Mouse (Mus musculus) lung, postnatal 10 days (tissue): ENCODE measurements around the gene Ubap1l.
A peak's percentile ranks its signal among the peaks of the same experiment; 100 is the strongest.

Source experiments
- DNase-seq: peaks from one replicate; pipeline ENCODE4 v3.0.0; 2021

Gene Ubap1l

GRCm38 (mm10) chr9:65374468-65375162 lies 13.8 kb downstream of the Ubap1l start:
- DNase-seq, result no peak

GRCm38 (mm10) chr9:65375163-65375934 lies 14.5 kb downstream of the Ubap1l start:
- DNase-seq, result peak; percentile 53

- DNase-seq, result peak; percentile 50
Measured at GRCm38 (mm10) chr9:65381017-65381590, 20.3 kb downstream of the Ubap1l start.

GRCm38 (mm10) chr9:65382031-65382750 lies 21.4 kb downstream of the Ubap1l start:
- no peak for DNase-seq

- no peak for DNase-seq
Measured at GRCm38 (mm10) chr9:65382751-65383097, 21.9 kb downstream of the Ubap1l start.

GRCm38 (mm10) chr9:65384276-65384675 lies 23.4 kb downstream of the Ubap1l start:
- peak; percentile 75 for DNase-seq

GRCm38 (mm10) chr9:65386373-65387140 lies 25.7 kb downstream of the Ubap1l start:
- DNase-seq, result peak; percentile 82

- DNase-seq, result no peak
Measured at GRCm38 (mm10) chr9:65390752-65391612, 30.1 kb downstream of the Ubap1l start.

- DNase-seq, result no peak
Measured at GRCm38 (mm10) chr9:65391613-65391964, 30.7 kb downstream of the Ubap1l start, which contains the start of gene Kbtbd13. TSS of gene Kbtbd13 (minus strand) at chr9:65391652.

GRCm38 (mm10) chr9:65392638-65393364 lies 32.0 kb downstream of the Ubap1l start:
- peak; percentile 84 for DNase-seq

- DNase-seq, result peak; percentile 55
Measured at GRCm38 (mm10) chr9:65393606-65394005, 32.8 kb downstream of the Ubap1l start.

- peak; percentile 48 for DNase-seq
Measured at GRCm38 (mm10) chr9:65394360-65394759, 33.5 kb downstream of the Ubap1l start.

GRCm38 (mm10) chr9:65398279-65398678 lies 37.4 kb downstream of the Ubap1l start, which contains the start of gene Rasl12:
TSS of gene Rasl12 (plus strand) at chr9:65398506.
- peak; percentile 92 for DNase-seq

GRCm38 (mm10) chr9:65399934-65400333 lies 39.1 kb downstream of the Ubap1l start:
- DNase-seq, result peak; percentile 54

- peak; percentile 94 for DNase-seq
Measured at GRCm38 (mm10) chr9:65404331-65405183, 43.7 kb downstream of the Ubap1l start.

GRCm38 (mm10) chr9:65405184-65405449 lies 44.3 kb downstream of the Ubap1l start:
- DNase-seq, result no peak

GRCm38 (mm10) chr9:65407327-65407726 lies 46.5 kb downstream of the Ubap1l start:
- no peak for DNase-seq

GRCm38 (mm10) chr9:65407861-65408260 lies 47.0 kb downstream of the Ubap1l start:
- DNase-seq, result no peak

- DNase-seq, result peak; percentile 61
Measured at GRCm38 (mm10) chr9:65408871-65409295, 48.0 kb downstream of the Ubap1l start.

- DNase-seq, result no peak
Measured at GRCm38 (mm10) chr9:65410378-65410777, 49.5 kb downstream of the Ubap1l start.
